Mouse (Mus musculus): Measurements from ENCODE around the gene Plrg1. TPM values are rescaled to one million over a fixed set of nuclear protein-coding genes. Genes with fewer than 3 reads are reported as not detected.

Gene Plrg1
- polyA plus RNA-seq, 2 experiments = 93.3 to 101 TPM

DNA sequence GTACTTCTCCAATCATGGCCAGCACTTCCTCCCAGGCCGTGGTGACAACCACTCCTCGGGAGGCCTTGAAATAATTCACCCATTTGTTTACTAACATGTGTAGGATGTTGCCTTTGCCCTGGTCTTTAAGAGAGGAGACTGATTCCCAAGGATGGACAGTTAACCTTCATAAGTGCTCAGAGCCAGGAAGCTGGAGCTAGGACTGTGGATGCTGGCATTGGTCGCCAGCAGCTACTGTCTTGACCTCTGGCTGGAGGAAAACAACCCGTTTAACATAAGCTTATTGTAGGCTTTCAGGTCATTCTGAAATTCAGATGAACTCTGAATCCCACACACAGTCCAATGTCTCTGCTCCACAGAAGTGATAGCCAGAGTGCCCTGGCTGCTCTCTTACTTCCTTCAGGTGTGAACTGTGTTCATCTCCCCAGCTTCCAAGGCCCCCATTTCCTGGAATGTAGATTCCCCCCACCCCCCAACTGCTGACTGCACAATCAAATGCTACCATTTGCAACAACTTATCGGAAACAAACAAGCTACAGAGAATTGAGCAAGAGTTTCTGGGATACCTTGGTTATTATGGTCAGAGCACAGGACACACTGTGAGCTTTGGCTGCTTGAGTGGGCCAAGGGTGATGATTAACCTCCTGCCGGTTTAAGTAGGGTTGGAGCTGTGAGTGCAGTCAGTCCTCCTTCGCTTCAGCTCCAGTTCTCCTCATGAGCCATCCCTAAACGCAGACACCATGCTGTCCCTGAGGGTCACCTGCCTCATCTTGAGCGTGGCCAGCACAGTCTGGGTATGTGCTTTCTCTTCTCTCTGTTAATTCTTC lies 29.6 kb upstream of the Plrg1 start, which contains the start of gene Fga:
Fga (plus strand) TSS at position 602 of the 827 bp plus-strand sequence.
- TF ChIP-seq POLR2A (IDR thresholded peaks at IDR 0.05; ENCODE audit: borderline replicate concordance, extremely low read depth, insufficient read depth, insufficient read length) = no peak
- 77% methylated on average over 9 of the region's 9 CpGs for WGBS
- H3K9ac ChIP-seq (ENCODE audit: low read depth, low read length, severe bottlenecking) = no peak within 1 kb of the TSS
- no peaks in the 10 kb centered on the region for H3K4me1 ChIP-seq (ENCODE audit: control insufficient read depth, insufficient read depth, low read length)
- no peak within 1 kb of the TSS for H3K4me2 ChIP-seq (replicated peaks; ENCODE audit: low read depth, low read length, severe bottlenecking)
- no peaks in the 10 kb centered on the region for H3K36me3 ChIP-seq (ENCODE audit: control insufficient read depth, insufficient read depth, low read length)
- no peaks in the 10 kb centered on the region for H3K9me3 ChIP-seq (ENCODE audit: control insufficient read depth, low read length)
- no peak within 1 kb of the TSS for H3K4me3 ChIP-seq (replicated peaks; ENCODE audit: low read length)
- no peaks in the 10 kb centered on the region for H3K27me3 ChIP-seq (ENCODE audit: control insufficient read depth, insufficient read depth, low read length)
- no peak within 1 kb of the TSS for H3K27ac ChIP-seq (replicated peaks; ENCODE audit: low read depth, low read length)
- DNase-seq (ENCODE audit: low spot score) (no peak), ATAC-seq (ENCODE audit: low FRiP score, low read depth) (no peak)

DNA sequence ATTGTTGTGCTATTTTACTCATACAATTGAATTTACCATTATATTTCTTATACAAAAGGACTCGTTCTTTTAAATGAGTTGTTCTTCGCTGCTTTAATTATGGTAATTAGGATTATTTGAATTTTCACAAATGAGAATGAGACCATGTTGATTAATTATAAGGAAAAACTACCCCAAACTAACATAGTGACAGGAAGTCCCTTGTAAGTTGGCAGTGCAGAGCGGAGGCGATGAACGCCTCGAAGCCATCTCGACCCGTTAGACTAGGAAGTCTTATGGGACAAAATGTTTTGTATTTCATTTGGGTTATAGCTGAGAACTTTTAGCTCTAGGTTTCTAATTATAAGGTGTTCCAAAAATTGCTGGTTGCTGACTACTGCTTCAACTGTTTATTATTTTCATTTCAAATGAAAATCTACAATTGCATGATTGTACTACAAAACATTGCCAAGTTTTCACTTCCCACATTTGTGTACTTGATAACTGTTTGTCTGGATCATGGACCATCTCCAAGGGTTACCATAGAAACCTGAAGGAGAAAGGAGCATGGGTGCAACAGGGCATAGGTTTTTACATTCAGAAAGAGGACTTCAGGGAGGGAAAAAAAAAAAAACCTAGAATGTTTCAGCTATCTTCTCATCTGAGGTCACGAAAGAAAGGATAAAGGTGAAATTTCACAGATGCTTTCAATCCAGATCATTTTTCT lies 27.6 kb upstream of the Plrg1 start:
- no peaks in the 10 kb centered on the region for H3K9me3 ChIP-seq (ENCODE audit: control insufficient read depth, low read length)
- no peak overlapping the region for H3K9ac ChIP-seq (ENCODE audit: low read depth, low read length, severe bottlenecking)
- WGBS = 90% methylated on average over 9 of the region's 9 CpGs
- no peak overlapping the region for H3K27ac ChIP-seq (replicated peaks; ENCODE audit: low read depth, low read length)
- H3K4me1 ChIP-seq (ENCODE audit: control insufficient read depth, insufficient read depth, low read length) = no peaks in the 10 kb centered on the region
- no peak overlapping the region for H3K4me3 ChIP-seq (replicated peaks; ENCODE audit: low read length)
- no peaks in the 10 kb centered on the region for H3K27me3 ChIP-seq (ENCODE audit: control insufficient read depth, insufficient read depth, low read length)
- ATAC-seq (ENCODE audit: low FRiP score, low read depth) (no peak), DNase-seq (ENCODE audit: low spot score) (no peak)
- no peak overlapping the region for H3K4me2 ChIP-seq (replicated peaks; ENCODE audit: low read depth, low read length, severe bottlenecking)
- no peak for TF ChIP-seq POLR2A (IDR thresholded peaks at IDR 0.05; ENCODE audit: borderline replicate concordance, extremely low read depth, insufficient read depth, insufficient read length)
- no peaks in the 10 kb centered on the region for H3K36me3 ChIP-seq (ENCODE audit: control insufficient read depth, insufficient read depth, low read length)

DNA sequence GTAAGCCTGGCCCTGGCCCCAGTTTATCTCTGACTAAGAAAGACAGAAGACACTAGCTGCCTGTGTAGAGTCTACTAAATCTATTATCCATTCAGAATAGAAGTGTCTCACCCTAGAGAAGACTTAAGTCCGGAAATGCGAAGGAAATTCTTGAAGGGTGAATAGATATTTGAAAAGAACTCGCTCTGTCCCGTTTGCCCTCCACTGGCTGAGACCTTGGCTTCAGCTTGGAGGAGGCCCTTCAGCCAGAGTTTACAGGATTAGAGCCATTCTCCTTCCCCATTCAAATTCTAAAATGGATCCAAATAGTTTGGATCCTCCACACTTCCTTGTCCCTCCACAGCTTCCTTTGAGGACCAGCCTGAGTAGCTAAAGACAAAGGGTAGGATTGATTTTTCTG lies 25.0 kb upstream of the Plrg1 start:
- no peaks in the 10 kb centered on the region for H3K27me3 ChIP-seq (ENCODE audit: control insufficient read depth, insufficient read depth, low read length)
- no peak overlapping the region for H3K4me3 ChIP-seq (replicated peaks; ENCODE audit: low read length)
- H3K9ac ChIP-seq (ENCODE audit: low read depth, low read length, severe bottlenecking) = no peak overlapping the region
- no peaks in the 10 kb centered on the region for H3K9me3 ChIP-seq (ENCODE audit: control insufficient read depth, low read length)
- H3K4me1 ChIP-seq (ENCODE audit: control insufficient read depth, insufficient read depth, low read length) = no peaks in the 10 kb centered on the region
- no peak for DNase-seq (ENCODE audit: low spot score)
- 86% methylated on average over 4 of the region's 4 CpGs for WGBS
- no peak overlapping the region for H3K4me2 ChIP-seq (replicated peaks; ENCODE audit: low read depth, low read length, severe bottlenecking)
- ATAC-seq (ENCODE audit: low FRiP score, low read depth) = no peak
- H3K27ac ChIP-seq (replicated peaks; ENCODE audit: low read depth, low read length) = no peak overlapping the region
- H3K36me3 ChIP-seq (ENCODE audit: control insufficient read depth, insufficient read depth, low read length) = no peaks in the 10 kb centered on the region
- no peak for TF ChIP-seq POLR2A (IDR thresholded peaks at IDR 0.05; ENCODE audit: borderline replicate concordance, extremely low read depth, insufficient read depth, insufficient read length)

DNA sequence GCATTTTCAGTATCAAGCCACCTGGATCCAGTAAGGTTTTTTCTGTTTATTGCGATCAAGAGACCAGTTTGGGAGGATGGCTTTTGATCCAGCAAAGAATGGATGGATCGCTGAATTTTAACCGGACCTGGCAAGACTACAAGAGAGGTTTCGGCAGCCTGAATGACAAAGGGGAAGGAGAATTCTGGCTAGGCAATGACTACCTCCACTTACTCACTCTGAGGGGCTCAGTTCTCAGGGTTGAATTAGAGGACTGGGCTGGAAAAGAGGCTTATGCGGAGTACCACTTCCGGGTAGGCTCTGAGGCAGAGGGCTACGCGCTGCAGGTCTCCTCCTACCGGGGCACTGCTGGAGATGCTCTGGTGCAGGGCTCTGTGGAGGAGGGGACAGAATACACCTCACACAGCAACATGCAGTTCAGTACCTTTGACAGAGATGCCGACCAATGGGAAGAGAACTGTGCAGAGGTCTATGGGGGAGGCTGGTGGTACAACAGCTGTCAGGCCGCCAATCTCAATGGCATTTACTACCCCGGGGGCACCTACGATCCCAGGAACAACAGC lies 22.5 kb upstream of the Plrg1 start:
- H3K36me3 ChIP-seq (ENCODE audit: control insufficient read depth, insufficient read depth, low read length) = no peaks in the 10 kb centered on the region
- no peak for DNase-seq (ENCODE audit: low spot score)
- no peaks in the 10 kb centered on the region for H3K4me1 ChIP-seq (ENCODE audit: control insufficient read depth, insufficient read depth, low read length)
- no peak for ATAC-seq (ENCODE audit: low FRiP score, low read depth)
- no peak overlapping the region for H3K4me3 ChIP-seq (replicated peaks; ENCODE audit: low read length)
- peak overlapping the region; percentile 19; the same call in 1 of the 2 replicates for H3K4me2 ChIP-seq (replicated peaks; ENCODE audit: low read depth, low read length, severe bottlenecking)
- no peak for TF ChIP-seq POLR2A (IDR thresholded peaks at IDR 0.05; ENCODE audit: borderline replicate concordance, extremely low read depth, insufficient read depth, insufficient read length)
- no peaks in the 10 kb centered on the region for H3K27me3 ChIP-seq (ENCODE audit: control insufficient read depth, insufficient read depth, low read length)
- H3K9ac ChIP-seq (ENCODE audit: low read depth, low read length, severe bottlenecking) = no peak overlapping the region
- no peaks in the 10 kb centered on the region for H3K9me3 ChIP-seq (ENCODE audit: control insufficient read depth, low read length)
- WGBS = 41% methylated on average over 13 of the region's 13 CpGs
- H3K27ac ChIP-seq (replicated peaks; ENCODE audit: low read depth, low read length) = no peak overlapping the region

DNA sequence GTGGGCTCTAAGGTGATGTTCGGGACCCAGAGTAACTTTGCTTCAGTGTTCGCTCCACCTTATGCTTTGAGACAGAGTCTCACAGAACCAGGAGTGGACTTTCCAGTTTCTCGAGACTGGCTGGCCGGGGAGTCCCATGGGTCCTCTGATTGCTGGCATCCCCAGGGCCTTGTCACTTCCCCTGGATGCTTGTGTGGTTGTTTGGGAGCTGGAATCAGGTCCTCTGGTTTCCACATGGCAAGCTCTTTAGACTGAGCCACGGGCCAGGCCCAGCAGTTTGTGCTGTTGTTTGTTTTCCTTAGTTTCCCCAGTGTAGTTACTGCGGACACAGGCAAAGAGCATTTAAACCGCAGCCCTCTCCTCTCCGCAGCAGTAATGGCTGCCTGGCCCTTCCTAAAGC lies 21.5 kb upstream of the Plrg1 start:
- H3K4me3 ChIP-seq (replicated peaks; ENCODE audit: low read length) = no peak overlapping the region
- no peak for TF ChIP-seq POLR2A (IDR thresholded peaks at IDR 0.05; ENCODE audit: borderline replicate concordance, extremely low read depth, insufficient read depth, insufficient read length)
- no peak overlapping the region for H3K4me2 ChIP-seq (replicated peaks; ENCODE audit: low read depth, low read length, severe bottlenecking)
- DNase-seq (ENCODE audit: low spot score) = no peak
- no peaks in the 10 kb centered on the region for H3K36me3 ChIP-seq (ENCODE audit: control insufficient read depth, insufficient read depth, low read length)
- no peaks in the 10 kb centered on the region for H3K4me1 ChIP-seq (ENCODE audit: control insufficient read depth, insufficient read depth, low read length)
- no peak overlapping the region for H3K27ac ChIP-seq (replicated peaks; ENCODE audit: low read depth, low read length)
- no peak for ATAC-seq (ENCODE audit: low FRiP score, low read depth)
- H3K9me3 ChIP-seq (ENCODE audit: control insufficient read depth, low read length) = no peaks in the 10 kb centered on the region
- no peaks in the 10 kb centered on the region for H3K27me3 ChIP-seq (ENCODE audit: control insufficient read depth, insufficient read depth, low read length)
- 76% methylated on average over 8 of the region's 8 CpGs for WGBS
- no peak overlapping the region for H3K9ac ChIP-seq (ENCODE audit: low read depth, low read length, severe bottlenecking)
